Mouse (Mus musculus) neural tube, embryonic 11.5 days (tissue): Measurements from ENCODE around the gene Ccser2. TPM values are rescaled to one million over a fixed set of nuclear protein-coding genes. Genes with fewer than 3 reads are reported as not detected.

ENCODE experiments used
- ATAC-seq: fragments of 200-750 bp; cut with Nextera tagmentation; 2 replicates; pipeline ENCODE4 v1.8.0; 2017; ENCODE audit warnings: moderate number of reproducible peaks, mild to moderate bottlenecking, moderate TSS enrichment, moderate library complexity; ENCODE audit not compliant: insufficient read depth, low FRiP score, low TSS enrichment
- DNase-seq: peaks from one replicate; pipeline ENCODE4 v3.0.0-alpha.2; 2015; ENCODE audit warnings: low spot score
- H3K27ac ChIP-seq: fragments of 300-500 bp; sonication (generic); 2 replicates; pipeline ENCODE4 v1.5.1; 2014; ENCODE audit warnings: low read depth, mild to moderate bottlenecking, low read length
- H3K27me3 ChIP-seq: fragments of 300-500 bp; sonication (generic); 2 replicates; pipeline ENCODE4 v1.6.1; 2014; ENCODE audit warnings: mild to moderate bottlenecking, low read length, mixed read lengths; ENCODE audit not compliant: control insufficient read depth, insufficient read depth
- H3K36me3 ChIP-seq: fragments of 300-500 bp; sonication (generic); 2 replicates; pipeline ENCODE4 v1.6.1; 2014; ENCODE audit warnings: mild to moderate bottlenecking, low read length, moderate library complexity, mixed read lengths; ENCODE audit not compliant: control insufficient read depth, insufficient read depth
- H3K4me1 ChIP-seq: fragments of 300-500 bp; sonication (generic); 2 replicates; pipeline ENCODE4 v1.6.1; 2014; ENCODE audit warnings: low read length, mixed read lengths; ENCODE audit not compliant: control insufficient read depth, insufficient read depth
- H3K4me2 ChIP-seq: fragments of 300-500 bp; sonication (generic); 2 replicates; pipeline ENCODE4 v1.6.1; 2014; ENCODE audit warnings: low read depth, mild to moderate bottlenecking, moderate library complexity
- H3K4me3 ChIP-seq: fragments of 300-500 bp; sonication (generic); 2 replicates; pipeline ENCODE4 v1.5.1; 2014; ENCODE audit warnings: low read depth, low read length
- H3K9ac ChIP-seq: fragments of 300-500 bp; sonication (generic); 2 replicates; pipeline ENCODE4 v1.6.1; 2014; ENCODE audit warnings: mild to moderate bottlenecking, low read length
- H3K9me3 ChIP-seq: fragments of 300-500 bp; sonication (generic); 2 replicates; pipeline ENCODE4 v1.6.1; 2016; ENCODE audit warnings: low read length; ENCODE audit not compliant: control insufficient read depth
- WGBS: fragments of 180-500 bp; shearing (Covaris S2); extraction: QIAGEN DNeasy Blood & Tissue Kit; methylation state at CpG from one replicate; pipeline ENCODE4 v1.1.7; 2014; 5-methylcytosine and 5-hydroxymethylcytosine counted together
- polyA plus RNA-seq: library from polyadenylated mRNA; unstranded; fragments of >200 nt; fragmentation: Nextera tagmentation; extraction: Ambion mirVana; gene quantifications from 2 replicates; pipeline ENCODE4 v1.2.1, GENCODE M21; 2014

The Ccser2 gene
- polyA plus RNA-seq, 1 experiment from 2014 or later, result 50.9 TPM

DNA sequence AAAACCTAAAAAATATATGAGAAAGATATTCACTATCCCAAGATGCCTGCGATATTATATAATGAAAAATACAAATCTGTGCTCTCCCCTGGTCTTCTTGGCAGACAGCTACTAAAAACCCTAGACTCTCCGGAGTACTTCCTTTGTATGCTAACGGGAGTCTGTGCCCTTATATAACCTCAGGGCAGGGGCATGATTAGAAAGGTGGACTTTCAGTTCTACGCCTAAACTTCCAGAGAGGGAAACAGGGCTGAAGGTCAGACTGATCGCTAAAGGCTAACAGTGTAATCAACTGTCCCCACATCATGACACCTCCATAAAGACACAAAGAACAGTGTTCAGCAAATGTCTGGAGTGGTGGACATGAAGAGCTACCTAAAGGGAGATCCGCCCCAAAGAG is 11.3 kb downstream of the Ccser2 start:
- DNase-seq (no peak), ATAC-seq (no peak)
- Histone ChIP-seq H3K4me3 (no peak overlapping the region), H3K9me3 (no peaks in the 10 kb centered on the region), H3K4me2 (no peak overlapping the region), H3K27me3 (no peaks in the 10 kb centered on the region), H3K4me1 (no peaks in the 10 kb centered on the region), H3K27ac (no peak overlapping the region), H3K36me3 (no peaks in the 10 kb centered on the region), H3K9ac (no peak overlapping the region)
- 82% methylated on average over 6 of the region's 6 CpGs for WGBS

DNA sequence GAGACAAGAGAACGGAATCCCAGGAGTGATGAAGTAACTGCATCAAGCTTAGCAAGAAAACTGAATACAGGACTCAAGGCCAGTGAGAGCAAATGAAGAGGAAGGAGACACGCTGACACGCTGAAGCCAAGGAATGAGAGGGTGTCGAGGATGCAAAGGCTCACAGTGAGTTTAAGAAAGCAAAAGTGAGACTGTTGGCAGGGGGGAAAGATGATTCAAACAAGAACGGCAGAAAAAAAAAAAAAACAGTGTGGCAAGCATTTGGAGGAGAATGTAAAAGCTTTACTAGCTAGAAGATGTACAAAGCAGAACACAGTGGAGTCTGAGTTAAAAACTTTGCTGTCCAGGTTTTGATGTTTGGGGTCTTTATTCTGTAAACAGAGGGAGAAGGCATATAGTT is 11.9 kb downstream of the Ccser2 start:
- no peaks in the 10 kb centered on the region for H3K9me3 ChIP-seq
- 62% methylated on average over 5 of the region's 5 CpGs for WGBS

DNA sequence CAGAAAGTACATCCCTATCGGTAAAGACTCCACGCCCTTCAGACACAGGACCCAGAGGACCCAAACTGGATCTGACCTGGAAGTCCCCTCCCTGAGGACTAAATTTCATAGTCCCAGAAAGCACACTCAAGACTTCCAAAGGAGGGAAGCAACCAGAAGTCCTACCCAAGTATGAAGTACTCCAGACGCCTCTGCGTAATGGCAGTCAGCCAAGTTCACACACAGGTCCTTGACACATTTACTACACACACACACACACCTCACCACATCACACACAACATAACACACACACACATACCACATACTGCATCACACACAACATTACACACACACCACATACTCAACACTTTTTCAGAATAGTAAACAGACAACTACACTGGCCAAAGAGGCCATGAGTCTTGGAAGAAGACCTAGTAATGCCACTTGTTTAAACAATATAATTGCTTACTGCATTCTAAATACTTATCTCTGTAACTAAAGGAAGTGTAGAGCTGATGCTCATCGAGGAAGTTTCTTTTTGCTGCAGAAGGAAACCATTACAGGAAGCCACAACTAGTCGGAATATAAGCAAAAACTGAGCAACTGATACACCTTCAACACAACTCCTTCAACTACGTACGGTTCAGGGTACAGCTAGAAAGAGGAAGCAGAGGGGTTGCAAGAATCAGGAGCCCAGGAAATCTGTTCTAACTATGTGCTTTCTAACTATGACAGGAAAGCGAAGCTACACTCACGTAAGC is 15.7 kb downstream of the Ccser2 start:
- H3K4me2 ChIP-seq, result no peak overlapping the region
- H3K9ac ChIP-seq, result no peak overlapping the region
- H3K4me1 ChIP-seq, result no peaks in the 10 kb centered on the region
- H3K9me3 ChIP-seq, result no peaks in the 10 kb centered on the region
- no peak overlapping the region for H3K27ac ChIP-seq
- ATAC-seq (no peak), DNase-seq (no peak)
- no peaks in the 10 kb centered on the region for H3K36me3 ChIP-seq
- WGBS, result 92% methylated on average over 10 of the region's 10 CpGs
- no peak overlapping the region for H3K4me3 ChIP-seq
- no peaks in the 10 kb centered on the region for H3K27me3 ChIP-seq

More for the DNA sequence above, 11.9 kb downstream of the Ccser2 start:
- H3K27ac ChIP-seq, result no peak overlapping the region
- no peak overlapping the region for H3K4me2 ChIP-seq
- no peak overlapping the region for H3K4me3 ChIP-seq
- H3K27me3 ChIP-seq, result no peaks in the 10 kb centered on the region
- DNase-seq (no peak), ATAC-seq (no peak)
- H3K9ac ChIP-seq, result no peak overlapping the region
- no peaks in the 10 kb centered on the region for H3K4me1 ChIP-seq
- no peaks in the 10 kb centered on the region for H3K36me3 ChIP-seq

DNA sequence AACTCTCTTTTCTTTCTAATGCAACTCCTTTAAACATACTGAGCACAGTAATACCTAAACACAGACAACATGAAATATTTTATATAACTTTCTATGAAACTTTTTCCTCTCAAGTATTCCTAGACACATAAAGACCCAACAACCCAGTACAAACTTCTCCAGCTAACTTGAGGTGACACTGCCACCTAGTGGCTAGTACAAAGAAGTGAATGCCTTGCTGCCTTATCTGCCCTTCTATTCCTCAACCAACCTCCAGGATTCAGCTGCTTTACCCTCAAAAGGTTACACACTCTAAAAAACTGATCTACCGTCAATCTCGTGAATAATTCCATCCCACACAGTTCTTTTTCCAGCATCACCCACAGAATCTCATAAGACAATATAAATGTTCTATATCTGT is 16.4 kb downstream of the Ccser2 start:
- no peak for ATAC-seq
- Histone ChIP-seq H3K4me3 (no peak overlapping the region), H3K9me3 (no peaks in the 10 kb centered on the region), H3K27me3 (no peaks in the 10 kb centered on the region), H3K4me2 (no peak overlapping the region), H3K4me1 (no peaks in the 10 kb centered on the region), H3K36me3 (no peaks in the 10 kb centered on the region), H3K9ac (no peak overlapping the region), H3K27ac (no peak overlapping the region)
- peak; percentile 23 for DNase-seq
- WGBS, result 40% methylated on average over 2 of the region's 2 CpGs

GRCm38 (mm10) chr14:36942716-36943115 is 25.9 kb downstream of the Ccser2 start:
- Histone ChIP-seq H3K27ac (no peak overlapping the region), H3K4me1 (no peaks in the 10 kb centered on the region), H3K9me3 (no peaks in the 10 kb centered on the region), H3K27me3 (no peaks in the 10 kb centered on the region), H3K4me3 (no peak overlapping the region), H3K9ac (no peak overlapping the region), H3K36me3 (no peaks in the 10 kb centered on the region), H3K4me2 (no peak overlapping the region)
- ATAC-seq (no peak), DNase-seq (no peak)
- WGBS, result 63% methylated on average over 5 of the region's 5 CpGs

- Histone ChIP-seq H3K27me3 (no peaks in the 10 kb centered on the region), H3K27ac (no peak overlapping the region), H3K36me3 (no peaks in the 10 kb centered on the region; the same call in 1 of the 2 replicates), H3K4me1 (no peaks in the 10 kb centered on the region), H3K4me2 (no peak overlapping the region), H3K4me3 (no peak overlapping the region), H3K9me3 (no peaks in the 10 kb centered on the region), H3K9ac (no peak overlapping the region)
- no peak for DNase-seq
- WGBS, result 79% methylated on average over 2 of the region's 2 CpGs
- ATAC-seq, result no peak
Observed at GRCm38 (mm10) chr14:36937941-36938340, 30.6 kb downstream of the Ccser2 start.

GRCm38 (mm10) chr14:36937080-36937878 is 31.3 kb downstream of the Ccser2 start:
- DNase-seq (peak; percentile 28), ATAC-seq (no peak)
- Histone ChIP-seq H3K4me1 (no peaks in the 10 kb centered on the region), H3K4me2 (no peak overlapping the region), H3K27ac (no peak overlapping the region), H3K9ac (no peak overlapping the region), H3K9me3 (no peaks in the 10 kb centered on the region), H3K27me3 (no peaks in the 10 kb centered on the region), H3K36me3 (no peaks in the 10 kb centered on the region; the same call in 1 of the 2 replicates), H3K4me3 (no peak overlapping the region)
- WGBS, result 76% methylated on average over 7 of the region's 7 CpGs

DNA sequence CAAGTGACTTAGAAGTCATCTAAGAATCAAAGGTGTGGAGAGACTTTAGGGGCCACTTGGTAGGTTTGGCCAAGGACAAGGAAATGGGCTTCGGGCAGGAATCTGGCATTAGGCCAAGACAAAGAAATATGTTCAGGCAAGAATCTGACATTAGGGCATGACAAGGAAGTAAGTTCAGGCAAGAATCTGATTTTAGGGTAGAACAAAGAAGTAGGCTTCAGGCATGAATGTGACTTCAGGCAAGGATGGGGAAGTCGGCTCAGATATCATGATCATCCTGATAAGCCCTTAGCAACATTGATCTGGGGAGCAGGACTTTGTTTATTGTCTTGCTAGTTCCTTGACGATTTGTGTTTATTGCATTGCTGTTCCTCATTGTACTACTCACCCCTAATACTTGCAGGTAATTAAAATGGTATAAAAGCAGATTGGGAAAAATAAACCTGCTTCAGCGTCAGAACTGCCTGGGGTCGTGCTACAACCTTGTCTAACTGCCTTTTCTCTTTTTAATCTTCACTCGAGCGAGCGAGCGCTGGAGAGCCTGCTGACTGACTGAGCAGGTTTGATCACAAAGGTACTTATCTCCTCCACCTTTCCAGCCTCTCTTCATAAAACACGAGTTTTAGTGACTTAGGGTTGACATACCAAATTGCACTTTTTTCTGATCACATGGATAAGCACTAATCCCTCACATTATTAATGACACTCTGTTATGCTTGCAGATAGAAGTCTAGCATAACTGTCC is 35.8 kb downstream of the Ccser2 start:
- ATAC-seq (no peak), DNase-seq (no peak)
- H3K4me3 ChIP-seq, result no peak overlapping the region
- no peak overlapping the region for H3K9ac ChIP-seq
- no peak overlapping the region for H3K27ac ChIP-seq
- H3K9me3 ChIP-seq, result no peaks in the 10 kb centered on the region
- no peaks in the 10 kb centered on the region for H3K27me3 ChIP-seq
- no peak overlapping the region for H3K4me2 ChIP-seq
- no peaks in the 10 kb centered on the region; the same call in 1 of the 2 replicates for H3K36me3 ChIP-seq
- 87% methylated on average over 10 of the region's 10 CpGs for WGBS
- no peaks in the 10 kb centered on the region for H3K4me1 ChIP-seq
